Mouse (Mus musculus): Measurements from ENCODE around the gene Eif2a.

DNA sequence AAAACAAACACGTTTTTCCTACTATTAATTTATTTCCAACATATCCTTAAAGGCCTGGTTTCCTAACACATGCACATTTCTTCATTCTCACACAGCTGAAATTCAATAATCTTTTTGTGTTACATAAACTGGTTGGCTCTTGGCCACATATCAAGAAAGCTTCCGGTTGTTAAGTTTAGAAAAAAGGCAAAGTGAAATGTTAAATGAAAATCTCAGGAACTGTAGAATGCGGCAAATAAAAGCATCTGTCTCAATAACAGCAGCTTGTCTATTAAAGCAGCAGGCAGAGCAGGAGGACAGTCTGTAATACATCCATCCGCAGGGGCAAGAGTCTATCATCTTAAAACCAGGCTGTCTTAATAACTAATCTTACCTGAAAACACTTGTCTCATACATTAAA is 1.4 kb upstream of the Eif2a start:
- no peak for TF ChIP-seq CTCF (conservative IDR thresholded peaks at IDR 0.05; ENCODE audit: insufficient read depth, insufficient read length, low read depth, low read length)
- TF ChIP-seq POLR2A (IDR thresholded peaks at IDR 0.05; ENCODE audit: low read depth, low read length), result no peak
